Mouse (Mus musculus): ENCODE data around the gene Ndufs1. TPM values are rescaled to one million over a fixed set of nuclear protein-coding genes. Genes with fewer than 3 reads are reported as not detected.
"Not testable (repeated sequence)": the region's sequence is repeated elsewhere in the genome, so short reads cannot be mapped to it uniquely, and the experiment has no call there.

The Ndufs1 gene
- polyA plus RNA-seq, 1 experiment, result 2.1 TPM

DNA sequence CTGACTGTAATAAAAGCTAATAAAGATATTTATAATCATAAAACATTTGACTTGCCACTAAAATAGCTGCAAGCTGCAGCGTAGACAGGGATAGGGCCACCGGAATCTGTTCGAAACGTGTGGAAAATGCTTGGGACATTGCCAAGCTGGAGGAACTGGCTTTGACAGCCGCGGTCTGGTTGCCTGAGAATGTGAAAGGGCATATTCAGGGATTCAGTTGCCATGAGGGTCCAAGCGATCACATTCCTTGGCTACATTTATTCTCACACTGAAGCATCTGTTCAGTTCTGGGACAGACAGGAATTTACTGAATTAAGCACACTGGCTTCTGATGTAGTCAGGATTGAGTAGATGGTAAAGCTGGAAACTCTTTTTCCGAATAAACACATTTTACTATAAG, 14.2 kb upstream of the Ndufs1 start:
- Histone ChIP-seq H3K4me3 (replicated peaks) (no peak overlapping the region), H3K4me1 (ENCODE audit: control insufficient read depth) (no peaks in the 10 kb centered on the region), H3K36me3 (ENCODE audit: control insufficient read depth) (no peaks in the 10 kb centered on the region), H3K9me3 (ENCODE audit: control insufficient read depth, low read length) (no peaks in the 10 kb centered on the region), H3K27me3 (ENCODE audit: control insufficient read depth) (no peaks in the 10 kb centered on the region)
- TF ChIP-seq TAL1 (IDR thresholded peaks at IDR 0.05; ENCODE audit: low read length) (no peak), GATA1 (IDR thresholded peaks at IDR 0.05; ENCODE audit: low read length) (no peak)

DNA sequence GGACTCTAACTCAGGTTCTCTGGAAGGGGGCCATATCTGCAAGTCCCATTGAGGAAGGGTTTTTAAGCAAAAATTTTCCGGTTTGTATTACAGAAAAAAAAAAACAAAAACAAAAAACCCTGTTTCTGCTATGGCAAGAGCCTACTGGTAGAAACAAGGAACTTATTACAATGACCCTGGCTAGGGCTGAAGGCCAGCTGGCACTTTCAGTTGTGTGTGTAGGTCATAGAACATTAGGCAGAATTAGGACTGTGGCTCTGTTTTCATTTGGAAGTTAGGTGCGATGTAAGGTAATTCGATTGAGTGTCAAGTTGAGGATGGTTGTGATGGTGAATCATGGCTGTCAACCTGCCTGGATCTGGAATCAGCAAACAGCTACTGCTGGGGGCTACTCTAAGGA, 11.9 kb upstream of the Ndufs1 start:
- H3K9me3 ChIP-seq (ENCODE audit: control insufficient read depth, low read length), result no peaks in the 10 kb centered on the region
- TF ChIP-seq TAL1 (IDR thresholded peaks at IDR 0.05; ENCODE audit: low read length) (no peak), GATA1 (IDR thresholded peaks at IDR 0.05; ENCODE audit: low read length) (no peak)

GRCm38 (mm10) chr1:63185430-63185829, 8.8 kb upstream of the Ndufs1 start:
- peaks cover 17% of the 10 kb centered on the region for H3K36me3 ChIP-seq (ENCODE audit: control insufficient read depth)
- not testable (repeated sequence) for H3K4me1 ChIP-seq (ENCODE audit: control insufficient read depth)

More for the DNA sequence above, 11.9 kb upstream of the Ndufs1 start:
- no peaks in the 10 kb centered on the region for H3K4me1 ChIP-seq (ENCODE audit: control insufficient read depth)
- H3K4me3 ChIP-seq (replicated peaks), result no peak overlapping the region
- H3K36me3 ChIP-seq (ENCODE audit: control insufficient read depth), result no peaks in the 10 kb centered on the region
- H3K27me3 ChIP-seq (ENCODE audit: control insufficient read depth), result no peaks in the 10 kb centered on the region

DNA sequence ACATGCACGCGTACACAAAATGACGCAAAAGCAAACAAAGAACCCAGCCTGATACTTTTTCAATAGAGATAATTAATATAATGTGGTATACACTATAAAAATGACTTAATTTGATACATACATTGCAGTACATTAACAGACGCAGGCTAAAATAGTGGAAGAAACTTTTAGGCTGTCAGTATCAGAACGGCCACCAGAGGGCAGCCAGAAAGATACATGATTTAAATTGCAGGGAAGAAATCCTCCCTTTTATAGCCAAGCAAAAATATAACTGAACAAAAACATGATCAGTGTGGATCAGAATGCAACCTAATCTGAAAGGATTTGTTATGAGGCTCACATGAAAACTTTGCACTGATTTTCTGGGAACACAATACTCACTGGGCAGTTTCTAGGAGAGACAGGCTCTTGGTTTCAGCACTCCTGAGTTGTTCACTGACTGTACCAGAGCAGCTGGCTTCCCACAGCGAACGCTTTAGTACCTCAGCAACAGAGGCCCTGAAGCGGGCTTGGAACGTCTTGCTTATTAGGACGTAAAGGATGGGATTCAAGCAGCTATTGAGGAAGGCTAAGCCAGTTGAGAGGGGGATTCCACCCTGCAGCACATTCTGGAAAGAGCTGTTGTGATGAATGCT, 6.1 kb upstream of the Ndufs1 start:
- H3K4me1 ChIP-seq (ENCODE audit: control insufficient read depth), result peaks cover 17% of the 10 kb centered on the region
- TF ChIP-seq TAL1 (IDR thresholded peaks at IDR 0.05; ENCODE audit: low read length), result no peak
- no peak for TF ChIP-seq GATA1 (IDR thresholded peaks at IDR 0.05; ENCODE audit: low read length)
- H3K9me3 ChIP-seq (ENCODE audit: control insufficient read depth, low read length), result no peaks in the 10 kb centered on the region
- H3K4me3 ChIP-seq (replicated peaks), result no peak overlapping the region
- no peaks in the 10 kb centered on the region for H3K27me3 ChIP-seq (ENCODE audit: control insufficient read depth)
- peaks cover 42% of the 10 kb centered on the region for H3K36me3 ChIP-seq (ENCODE audit: control insufficient read depth)

More at GRCm38 (mm10) chr1:63185430-63185829, 8.8 kb upstream of the Ndufs1 start:
- H3K9me3 ChIP-seq (ENCODE audit: control insufficient read depth, low read length); H3K27me3 ChIP-seq (ENCODE audit: control insufficient read depth); H3K4me3 ChIP-seq (replicated peaks): not testable (repeated sequence)

DNA sequence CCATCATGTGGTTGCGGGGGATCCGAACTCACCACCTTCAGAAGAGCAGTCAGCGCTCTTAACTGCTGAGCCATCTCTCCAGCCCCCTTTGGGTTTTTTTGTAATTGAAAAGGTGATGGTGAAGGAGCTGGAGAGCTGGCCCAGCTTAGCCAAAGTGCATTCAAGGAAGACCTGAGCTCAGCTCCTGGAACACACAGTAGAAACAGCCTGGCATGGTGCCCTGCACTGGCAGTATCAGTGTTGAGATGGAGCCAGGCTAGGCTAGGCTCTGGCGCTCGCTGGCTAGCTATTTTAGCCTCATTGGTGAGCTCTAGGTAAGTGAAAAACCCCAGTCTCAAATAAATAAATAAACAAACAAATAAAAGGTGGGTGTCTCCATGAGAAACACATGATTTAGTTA, 5.6 kb upstream of the Ndufs1 start:
- H3K4me1 ChIP-seq (ENCODE audit: control insufficient read depth), result peaks cover 23% of the 10 kb centered on the region
- peaks cover 43% of the 10 kb centered on the region for H3K36me3 ChIP-seq (ENCODE audit: control insufficient read depth)
- H3K4me3 ChIP-seq (replicated peaks), result no peak overlapping the region
- no peaks in the 10 kb centered on the region for H3K9me3 ChIP-seq (ENCODE audit: control insufficient read depth, low read length)
- TF ChIP-seq TAL1 (IDR thresholded peaks at IDR 0.05; ENCODE audit: low read length) (no peak), GATA1 (IDR thresholded peaks at IDR 0.05; ENCODE audit: low read length) (no peak)
- H3K27me3 ChIP-seq (ENCODE audit: control insufficient read depth), result no peaks in the 10 kb centered on the region

GRCm38 (mm10) chr1:63181480-63181879, 4.8 kb upstream of the Ndufs1 start:
- peaks cover 24% of the 10 kb centered on the region for H3K4me1 ChIP-seq (ENCODE audit: control insufficient read depth)
- peaks cover 43% of the 10 kb centered on the region for H3K36me3 ChIP-seq (ENCODE audit: control insufficient read depth)
- TF ChIP-seq TAL1 (IDR thresholded peaks at IDR 0.05; ENCODE audit: low read length) (no peak), GATA1 (IDR thresholded peaks at IDR 0.05; ENCODE audit: low read length) (no peak)
- no peaks in the 10 kb centered on the region for H3K27me3 ChIP-seq (ENCODE audit: control insufficient read depth)
- H3K9me3 ChIP-seq (ENCODE audit: control insufficient read depth, low read length), result no peaks in the 10 kb centered on the region
- H3K4me3 ChIP-seq (replicated peaks), result no peak overlapping the region

DNA sequence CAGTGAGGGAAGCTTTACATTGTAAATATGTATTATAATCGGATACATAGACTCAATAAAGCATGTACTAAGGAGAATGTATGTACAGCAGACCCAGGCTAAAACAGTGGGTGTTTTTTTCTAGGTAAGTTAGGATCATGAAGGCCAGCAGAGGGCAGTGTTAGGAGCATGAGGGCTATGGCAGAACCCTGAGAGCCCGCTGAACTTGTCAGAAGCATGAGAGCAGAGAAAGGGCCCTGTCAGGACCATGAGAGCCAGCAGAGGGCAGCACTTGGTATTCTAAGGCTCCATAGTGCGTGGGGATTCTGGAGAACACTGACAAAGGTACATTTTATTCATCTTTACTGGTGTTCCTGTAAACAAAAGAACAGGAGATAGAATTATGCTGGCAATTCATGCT, 4.4 kb upstream of the Ndufs1 start:
- TF ChIP-seq TAL1 (IDR thresholded peaks at IDR 0.05; ENCODE audit: low read length) (no peak), GATA1 (IDR thresholded peaks at IDR 0.05; ENCODE audit: low read length) (no peak)
- Histone ChIP-seq H3K36me3 (ENCODE audit: control insufficient read depth) (peaks cover 43% of the 10 kb centered on the region), H3K9me3 (ENCODE audit: control insufficient read depth, low read length) (no peaks in the 10 kb centered on the region), H3K4me1 (ENCODE audit: control insufficient read depth) (peaks cover 24% of the 10 kb centered on the region), H3K27me3 (ENCODE audit: control insufficient read depth) (no peaks in the 10 kb centered on the region), H3K4me3 (replicated peaks) (no peak overlapping the region)

GRCm38 (mm10) chr1:63180575-63180974, 3.9 kb upstream of the Ndufs1 start:
- Histone ChIP-seq H3K36me3 (ENCODE audit: control insufficient read depth) (peaks cover 43% of the 10 kb centered on the region), H3K4me1 (ENCODE audit: control insufficient read depth) (peaks cover 28% of the 10 kb centered on the region)
- not testable (repeated sequence) for H3K27me3 ChIP-seq (ENCODE audit: control insufficient read depth); H3K4me3 ChIP-seq (replicated peaks); H3K9me3 ChIP-seq (ENCODE audit: control insufficient read depth, low read length)

DNA sequence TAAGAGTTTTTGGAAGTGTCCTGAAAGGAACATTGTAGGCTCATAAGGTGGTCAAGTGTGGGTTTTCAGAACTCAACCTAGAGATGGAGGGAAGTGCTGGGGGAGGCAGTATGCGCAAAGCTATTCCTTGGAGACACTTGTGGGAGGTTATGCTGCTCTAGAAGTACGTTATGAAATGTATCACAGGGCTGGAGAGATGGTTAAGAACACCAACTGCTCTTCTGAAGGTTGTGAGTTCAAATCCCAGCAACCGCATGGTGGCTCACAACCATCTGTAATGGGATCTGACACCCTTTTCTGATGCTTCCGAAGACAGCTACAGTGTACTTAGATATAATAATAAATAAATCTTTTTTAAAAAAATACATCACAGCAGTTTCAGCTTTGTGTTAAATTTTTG, 3.5 kb upstream of the Ndufs1 start:
- no peak overlapping the region for H3K4me3 ChIP-seq (replicated peaks)
- peaks cover 32% of the 10 kb centered on the region for H3K4me1 ChIP-seq (ENCODE audit: control insufficient read depth)
- H3K36me3 ChIP-seq (ENCODE audit: control insufficient read depth), result peaks cover 44% of the 10 kb centered on the region
- H3K9me3 ChIP-seq (ENCODE audit: control insufficient read depth, low read length), result no peaks in the 10 kb centered on the region
- no peaks in the 10 kb centered on the region for H3K27me3 ChIP-seq (ENCODE audit: control insufficient read depth)
- no peak for TF ChIP-seq TAL1 (IDR thresholded peaks at IDR 0.05; ENCODE audit: low read length)
- TF ChIP-seq GATA1 (IDR thresholded peaks at IDR 0.05; ENCODE audit: low read length), result no peak

- Histone ChIP-seq H3K9me3 (ENCODE audit: control insufficient read depth, low read length) (no peaks in the 10 kb centered on the region), H3K36me3 (ENCODE audit: control insufficient read depth) (peaks cover 50% of the 10 kb centered on the region), H3K4me1 (ENCODE audit: control insufficient read depth) (peaks cover 41% of the 10 kb centered on the region), H3K27me3 (ENCODE audit: control insufficient read depth) (no peaks in the 10 kb centered on the region), H3K4me3 (replicated peaks) (peak overlapping the region; percentile 86)
- TF ChIP-seq GATA1 (IDR thresholded peaks at IDR 0.05; ENCODE audit: low read length), result no peak
- no peak for TF ChIP-seq TAL1 (IDR thresholded peaks at IDR 0.05; ENCODE audit: low read length)
These were observed 1.7 kb upstream of the Ndufs1 start for GRCm38 (mm10) chr1:63178308-63178707.

Data from erythroblast, embryonic 14.5 days (primary cell).